Mouse (Mus musculus) right cerebral cortex, postnatal 36 days (tissue): ENCODE measurements at regions not wholly inside any gene's neighbourhood (a gene's known extent, or its start where the extent isn't known, plus 50 kb on each side); places are given as distances from the start of the nearest gene placed in this dataset.
"Not testable (repeated sequence)": the region's sequence is repeated elsewhere in the genome, so short reads cannot be mapped to it uniquely, and the experiment has no call there.

ENCODE experiments used
- DNase-seq, 2 experiments: peaks; one replicate each; pipeline ENCODE4 v3.0.0; 2022; ENCODE audit warnings: low spot score in 2 of 2, mixed read lengths in 1 of 2

- DNase-seq, result no peak
Measured at GRCm38 (mm10) chr12:32434506-32435002, 56.0 kb downstream of the Ccdc71l start.

- DNase-seq, result no peak
Measured at GRCm38 (mm10) chr12:32435126-32435525, 56.6 kb downstream of the Ccdc71l start.

GRCm38 (mm10) chr12:32438209-32438608 is 59.7 kb downstream of the Ccdc71l start:
- DNase-seq, result no peak

GRCm38 (mm10) chr12:32444770-32445169 is 66.3 kb downstream of the Ccdc71l start:
- DNase-seq, result no peak

- no peak for DNase-seq
Measured at GRCm38 (mm10) chr12:32445874-32446273, 67.4 kb downstream of the Ccdc71l start.

GRCm38 (mm10) chr12:32449373-32449772 is 70.9 kb downstream of the Ccdc71l start:
- DNase-seq, result no peak

- no peak for DNase-seq
Measured at GRCm38 (mm10) chr12:32451226-32451625, 72.7 kb downstream of the Ccdc71l start.

GRCm38 (mm10) chr12:32454794-32455193 is 76.3 kb downstream of the Ccdc71l start:
- no peak for DNase-seq

GRCm38 (mm10) chr12:32455231-32455630 is 76.7 kb downstream of the Ccdc71l start:
- not testable (repeated sequence) for DNase-seq

- DNase-seq, result no peak
Measured at GRCm38 (mm10) chr12:32455913-32456312, 77.4 kb downstream of the Ccdc71l start.

- no peak for DNase-seq
Measured at GRCm38 (mm10) chr12:32456796-32457195, 78.3 kb downstream of the Ccdc71l start.

GRCm38 (mm10) chr12:32458386-32458785 is 79.9 kb downstream of the Ccdc71l start:
- DNase-seq, result no peak

- no peak for DNase-seq
Measured at GRCm38 (mm10) chr12:32460330-32460998, 82.0 kb downstream of the Ccdc71l start.

- peak in 1 of 2 experiments; percentile 11 for DNase-seq
Measured at GRCm38 (mm10) chr12:32465371-32465770, 86.9 kb downstream of the Ccdc71l start.

- DNase-seq, result no peak
Measured at GRCm38 (mm10) chr12:32469863-32470262, 91.4 kb downstream of the Ccdc71l start.

GRCm38 (mm10) chr12:32479451-32479850 is 100.9 kb downstream of the Ccdc71l start:
- DNase-seq, result no peak

GRCm38 (mm10) chr12:32480268-32480667 is 101.8 kb downstream of the Ccdc71l start:
- no peak for DNase-seq

GRCm38 (mm10) chr12:32481051-32481450 is 102.5 kb downstream of the Ccdc71l start:
- DNase-seq, result no peak

GRCm38 (mm10) chr12:32482343-32482742 is 103.8 kb downstream of the Ccdc71l start:
- DNase-seq, result no peak

- DNase-seq, result no peak
Measured at GRCm38 (mm10) chr12:32482777-32483176, 104.3 kb downstream of the Ccdc71l start.

- DNase-seq, result no peak
Measured at GRCm38 (mm10) chr12:32486246-32486645, 107.7 kb downstream of the Ccdc71l start.

GRCm38 (mm10) chr12:32486729-32487128 is 108.2 kb downstream of the Ccdc71l start:
- no peak for DNase-seq

GRCm38 (mm10) chr12:32487883-32488577 is 109.5 kb downstream of the Ccdc71l start:
- no peak for DNase-seq
